Mouse (Mus musculus): ENCODE measurements around the gene Sgsm3. TPM values are rescaled to one million over a fixed set of nuclear protein-coding genes. Genes with fewer than 3 reads are reported as not detected.

Gene Sgsm3
- total RNA-seq, 2 experiments from 2014 or later, result 79.1 to 80.8 TPM

DNA sequence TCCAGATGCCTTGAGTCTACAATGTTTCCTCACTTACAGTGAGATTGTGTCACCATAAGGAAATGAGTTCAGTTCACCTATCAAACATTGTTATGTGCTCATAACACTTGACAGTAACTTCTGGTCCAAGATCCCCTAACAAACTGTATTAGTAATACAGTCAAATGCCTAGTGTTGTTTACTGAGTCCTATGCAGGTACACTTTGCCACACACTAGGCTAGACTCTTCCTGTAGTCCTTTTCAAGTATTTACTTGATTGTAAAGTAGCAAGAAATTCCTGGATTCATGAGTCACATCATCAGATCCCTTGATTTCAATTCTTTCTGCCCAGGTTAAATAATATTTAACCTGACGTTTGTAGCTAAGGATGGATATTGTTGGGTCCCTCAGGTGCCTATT lies 8.2 kb upstream of the Sgsm3 start:
- no peak for DNase-seq (ENCODE audit: extremely low spot score in 1 of 2, low spot score in 2 of 2)
- intact Hi-C loops (cut with DNase I), result no loop called here

DNA sequence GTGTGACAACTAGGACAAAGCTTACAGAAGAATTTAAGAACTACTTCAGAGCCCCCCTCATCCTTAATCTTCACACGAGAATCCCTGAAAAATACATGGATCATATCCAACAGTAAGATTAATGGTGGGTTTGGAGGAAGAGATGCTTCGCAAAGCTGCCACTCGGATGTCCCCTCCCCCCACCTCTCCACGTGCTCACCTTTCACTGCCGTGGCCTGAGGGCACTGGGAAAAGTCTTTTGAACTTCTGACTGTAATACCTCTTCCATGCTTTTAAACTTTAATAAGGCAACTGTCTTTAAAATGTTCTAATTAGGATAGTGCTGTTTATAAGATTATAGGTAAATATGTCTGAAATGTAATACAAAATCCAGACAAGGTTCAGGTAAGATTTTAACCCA lies 3.3 kb upstream of the Sgsm3 start:
- intact Hi-C loops (cut with DNase I), result no loop called here
- DNase-seq (ENCODE audit: extremely low spot score in 1 of 2, low spot score in 2 of 2), result no peak

DNA sequence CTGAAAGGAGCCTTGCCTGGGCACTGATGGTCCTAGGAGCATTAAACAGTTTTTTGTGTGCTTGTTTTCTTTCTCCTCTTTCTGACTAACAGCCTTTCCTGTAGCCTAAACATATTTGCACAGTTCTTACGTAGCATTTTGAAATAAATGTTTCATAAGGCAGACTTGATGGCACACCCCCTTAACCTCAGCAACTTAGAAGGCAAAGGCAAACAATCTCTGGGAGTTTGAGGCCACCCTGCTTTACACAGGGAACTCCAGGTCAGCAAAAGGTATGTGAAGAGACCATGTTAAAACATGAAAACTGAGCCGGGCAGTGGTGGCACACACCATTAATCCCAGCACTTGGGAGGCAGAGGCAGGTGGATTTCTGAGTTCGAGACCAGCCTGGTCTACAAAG lies 1.9 kb upstream of the Sgsm3 start:
- intact Hi-C loops (cut with DNase I), result no loop called here
- no peak for DNase-seq (ENCODE audit: extremely low spot score in 1 of 2, low spot score in 2 of 2)

DNA sequence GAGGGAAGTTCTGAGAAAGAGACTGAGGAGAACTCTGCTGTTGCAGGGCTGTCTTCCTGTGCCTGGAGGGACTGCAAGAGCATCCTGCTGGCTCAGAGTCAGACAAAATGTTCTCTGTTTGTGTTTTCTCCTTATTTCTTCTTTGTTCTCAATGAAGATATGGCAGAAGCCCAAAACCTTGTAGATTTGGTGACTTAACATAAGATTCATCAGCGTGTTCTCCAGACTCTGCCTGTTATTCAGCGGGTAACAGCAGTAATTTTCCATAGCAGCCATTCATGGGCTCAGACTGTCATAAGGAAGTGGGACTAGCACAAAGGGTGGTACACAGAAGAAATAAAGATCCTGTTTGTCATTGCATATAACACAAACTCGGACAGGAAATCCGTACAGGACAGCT lies 2.0 kb downstream of the Sgsm3 start:
- intact Hi-C loops (cut with DNase I), result no loop called here
- no peak for DNase-seq (ENCODE audit: extremely low spot score in 1 of 2, low spot score in 2 of 2)

DNA sequence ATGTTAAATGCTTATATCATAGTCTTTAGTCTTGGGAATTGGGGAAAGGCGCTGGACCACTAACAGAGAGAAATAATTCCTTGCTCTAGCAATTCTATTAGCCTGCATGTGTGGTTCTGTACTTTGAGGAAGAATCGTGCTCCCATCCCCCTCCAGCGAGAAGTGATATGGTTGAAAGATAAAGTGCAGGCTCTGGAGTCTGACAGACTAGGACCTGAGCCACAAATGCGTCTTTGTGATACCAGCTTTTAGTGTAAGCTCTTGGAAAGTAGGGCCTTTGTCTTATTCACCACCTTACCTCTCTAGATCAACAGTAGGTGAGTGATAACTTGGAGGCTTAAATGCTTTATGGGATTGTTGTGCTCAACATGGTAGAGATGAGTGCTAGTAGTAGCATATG lies 3.6 kb downstream of the Sgsm3 start:
- DNase-seq (ENCODE audit: extremely low spot score in 1 of 2, low spot score in 2 of 2), result no peak
- intact Hi-C loops (cut with DNase I), result no loop called here

DNA sequence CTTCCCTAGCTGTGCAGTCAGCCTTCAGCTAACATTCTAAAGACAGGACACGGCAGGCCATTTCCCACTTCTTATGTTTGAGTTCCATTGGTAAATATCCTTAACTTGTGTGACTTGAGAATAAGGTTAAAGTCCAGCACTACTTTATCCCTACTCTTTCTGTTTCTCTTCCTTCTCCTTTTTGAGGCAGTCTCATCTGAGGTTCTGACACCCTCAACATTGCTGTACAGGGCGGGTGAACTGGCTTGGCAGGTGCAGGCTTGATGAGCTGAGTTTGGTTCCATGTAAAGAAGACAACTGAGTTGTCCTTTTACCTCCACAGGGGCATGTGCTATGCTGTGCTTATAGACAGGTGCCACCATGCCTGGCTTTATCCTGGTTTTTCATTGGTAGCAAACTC lies 5.7 kb downstream of the Sgsm3 start:
- intact Hi-C loops (cut with DNase I), result no loop called here
- no peak for DNase-seq (ENCODE audit: extremely low spot score in 1 of 2, low spot score in 2 of 2)

DNA sequence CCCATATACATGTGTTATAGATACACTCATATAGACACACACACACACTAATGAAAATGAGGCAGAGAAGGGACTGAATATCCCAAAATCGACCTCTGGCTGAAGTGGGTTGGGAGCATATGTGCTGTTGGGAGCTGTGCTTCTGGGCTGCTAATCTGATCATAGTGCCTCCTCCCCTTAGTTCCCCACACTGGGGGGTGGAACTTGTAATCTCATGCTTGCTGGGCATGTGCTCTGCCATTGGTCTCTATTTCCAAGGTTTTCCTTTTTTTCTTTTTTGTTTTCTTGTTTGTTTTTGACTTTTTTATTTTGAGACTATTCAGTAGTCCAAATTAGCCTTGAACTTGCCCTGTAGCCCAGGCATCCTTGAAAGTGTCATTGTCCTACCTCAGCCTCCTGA lies 10.8 kb downstream of the Sgsm3 start:
- intact Hi-C loops (cut with DNase I), result no loop called here
- no peak for DNase-seq (ENCODE audit: extremely low spot score in 1 of 2, low spot score in 2 of 2)

DNA sequence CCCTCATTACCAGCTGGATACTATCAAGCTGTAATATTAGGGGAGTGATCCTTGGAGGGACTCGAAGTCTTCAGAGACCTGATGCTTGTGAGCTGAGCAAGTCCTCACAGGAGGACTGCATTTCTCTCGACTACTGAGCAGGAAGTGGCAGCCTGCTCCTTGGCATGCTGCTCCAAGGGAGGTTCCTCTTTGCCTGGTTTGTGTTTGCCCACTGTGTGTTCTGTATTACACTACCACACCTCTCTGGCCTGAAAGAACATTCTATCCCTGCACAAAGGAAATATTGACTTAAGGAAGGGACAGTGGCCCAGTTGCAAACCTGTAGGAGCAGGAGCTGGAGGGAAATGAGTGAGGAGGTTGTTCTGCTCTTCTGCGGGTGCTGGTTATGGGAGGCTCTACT lies 12.1 kb downstream of the Sgsm3 start:
- DNase-seq (ENCODE audit: extremely low spot score in 1 of 2, low spot score in 2 of 2), result no peak
- intact Hi-C loops (cut with DNase I), result no loop called here

DNA sequence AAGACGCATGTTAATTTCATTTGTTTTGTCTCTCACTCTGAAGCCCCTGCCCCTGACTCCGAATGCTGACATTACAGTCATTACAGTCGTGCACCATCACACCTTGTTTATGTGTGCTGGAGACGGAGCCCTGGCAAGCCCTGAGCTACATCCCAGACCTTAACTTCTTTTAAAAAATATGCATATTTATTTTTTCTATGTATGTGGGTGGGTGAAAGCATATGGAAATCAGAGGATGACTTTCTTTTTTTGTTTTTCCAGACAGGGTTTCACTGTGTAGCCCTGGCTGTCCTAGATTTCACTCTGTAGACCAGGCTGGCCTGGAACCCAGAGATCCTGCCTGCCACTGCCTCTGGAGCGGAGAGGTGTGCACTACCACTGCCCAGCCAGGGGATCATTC lies 17.4 kb downstream of the Sgsm3 start:
- no peak for DNase-seq (ENCODE audit: extremely low spot score in 1 of 2, low spot score in 2 of 2)
- intact Hi-C loops (cut with DNase I), result no loop called here

DNA sequence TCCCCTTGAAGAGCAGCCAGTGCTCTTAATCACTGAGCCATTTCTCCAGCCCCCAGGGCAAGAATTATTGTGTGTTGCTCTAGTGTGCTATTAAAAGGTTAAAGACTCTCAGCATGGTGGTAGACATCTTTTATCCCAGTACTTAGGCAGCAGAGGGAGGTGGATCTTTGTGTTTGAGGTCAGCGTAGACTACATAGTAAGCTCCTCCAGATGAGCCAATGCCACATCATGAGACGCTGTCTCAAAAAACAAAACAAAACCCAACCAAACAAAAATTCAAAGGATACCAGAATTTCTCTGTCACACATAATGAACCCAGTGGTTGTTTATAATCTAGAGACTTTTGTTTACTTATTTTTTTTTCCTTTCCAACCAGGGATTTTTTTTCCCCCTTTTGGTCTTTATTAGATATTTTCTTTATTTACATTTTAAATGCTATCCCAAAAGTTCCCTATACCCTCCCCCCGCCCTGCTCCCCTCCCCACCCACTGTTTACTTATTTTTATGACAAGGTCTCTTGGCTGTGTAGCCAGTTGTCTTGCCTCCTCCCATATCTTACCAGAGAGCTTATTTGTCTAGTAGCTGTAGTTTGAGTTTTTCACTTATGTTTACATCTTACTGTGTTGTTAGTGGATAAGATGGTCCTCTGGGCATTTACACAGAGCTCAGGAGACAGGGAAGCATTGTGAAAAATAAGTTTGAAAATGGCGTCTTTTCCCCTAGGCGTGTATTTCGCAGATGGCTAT lies 18.7 kb downstream of the Sgsm3 start:
- intact Hi-C loops (cut with DNase I), result no loop called here
- no peak for DNase-seq (ENCODE audit: extremely low spot score in 1 of 2, low spot score in 2 of 2)

DNA sequence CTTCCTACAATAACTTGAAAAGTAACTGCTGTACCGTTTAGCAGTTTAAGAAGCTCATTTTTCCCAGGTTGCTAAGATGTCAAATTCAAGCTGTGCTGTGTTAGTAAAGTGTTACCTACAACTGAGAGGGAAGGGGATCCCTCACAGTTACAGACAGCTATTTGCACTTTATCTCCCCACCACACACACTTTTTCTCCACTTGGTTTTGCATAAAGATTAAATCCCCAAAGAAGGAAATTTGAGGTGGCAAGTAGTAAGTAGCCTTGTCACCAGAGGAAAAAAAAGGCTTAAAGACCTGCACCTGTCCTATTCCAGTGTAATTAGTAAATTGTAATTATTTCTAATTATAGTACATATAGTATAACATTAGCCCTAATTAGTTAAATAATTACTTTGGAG lies 19.5 kb downstream of the Sgsm3 start:
- intact Hi-C loops (cut with DNase I), result no loop called here
- no peak for DNase-seq (ENCODE audit: extremely low spot score in 1 of 2, low spot score in 2 of 2)

DNA sequence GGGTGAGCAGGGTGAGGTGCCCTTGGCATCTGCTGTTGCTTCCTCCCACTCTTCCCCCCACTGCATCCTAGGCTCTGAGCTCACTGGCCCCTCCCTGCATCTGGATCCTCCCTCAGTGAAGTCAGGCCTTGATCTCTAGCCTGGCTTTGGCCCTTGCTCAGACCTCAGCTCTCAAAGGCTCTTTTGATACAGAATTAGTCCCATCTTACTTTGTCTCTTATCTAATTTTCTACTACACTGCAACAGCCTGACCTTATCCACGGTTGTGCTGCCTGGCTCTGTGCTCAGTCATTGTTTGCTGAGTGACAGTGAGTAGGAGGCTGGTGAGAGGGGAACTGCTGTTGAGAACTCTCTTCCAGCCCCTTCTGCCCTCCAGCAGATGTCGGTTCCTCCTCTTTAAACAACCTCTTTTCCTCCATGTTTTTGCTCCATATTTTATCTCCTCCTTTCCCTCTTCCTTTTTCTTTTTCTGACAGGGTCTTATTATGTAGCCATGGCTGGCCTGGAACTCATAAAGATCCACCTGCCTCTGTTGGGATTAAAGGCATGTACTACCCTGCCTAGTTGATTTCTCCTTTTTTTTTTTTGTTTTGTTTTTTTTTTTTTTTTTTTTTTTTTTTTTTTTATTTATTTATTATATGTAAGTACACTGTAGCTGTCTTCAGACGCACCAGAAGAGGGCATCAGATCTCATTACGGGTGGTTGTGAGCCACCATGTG lies 23.0 kb downstream of the Sgsm3 start:
- intact Hi-C loops (cut with DNase I), result no loop called here
- no peak for DNase-seq (ENCODE audit: extremely low spot score in 1 of 2, low spot score in 2 of 2)

DNA sequence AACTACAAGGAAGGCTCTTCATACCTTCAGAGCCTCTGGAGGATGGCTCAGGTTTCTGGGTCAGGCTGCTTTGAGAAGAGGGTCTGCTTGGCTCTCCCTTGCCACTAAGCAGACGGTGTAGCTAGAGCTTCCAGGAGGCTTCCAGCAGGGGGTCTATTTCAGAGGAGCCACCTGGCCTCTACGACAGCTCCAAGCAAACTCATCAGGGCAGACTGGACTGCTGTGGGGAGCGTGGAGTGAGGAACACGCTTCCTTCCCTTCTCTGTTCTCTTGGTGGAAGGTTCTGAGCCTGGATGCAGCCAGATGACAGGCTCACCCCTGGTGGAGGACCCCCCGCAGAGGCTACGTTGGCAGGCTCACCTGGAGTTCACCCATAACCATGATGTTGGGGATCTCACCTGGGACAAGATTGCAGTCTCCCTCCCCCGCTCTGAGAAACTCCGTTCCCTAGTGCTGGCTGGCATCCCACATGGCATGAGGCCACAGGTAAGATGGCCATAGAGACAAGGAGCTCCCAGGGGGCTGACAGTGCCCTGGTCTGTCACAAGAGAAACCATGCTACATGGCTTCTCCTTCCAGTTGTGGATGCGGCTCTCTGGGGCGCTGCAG lies 28.7 kb downstream of the Sgsm3 start:
- intact Hi-C loops (cut with DNase I), result no loop called here
- DNase-seq (ENCODE audit: extremely low spot score in 1 of 2, low spot score in 2 of 2), result no peak

DNA sequence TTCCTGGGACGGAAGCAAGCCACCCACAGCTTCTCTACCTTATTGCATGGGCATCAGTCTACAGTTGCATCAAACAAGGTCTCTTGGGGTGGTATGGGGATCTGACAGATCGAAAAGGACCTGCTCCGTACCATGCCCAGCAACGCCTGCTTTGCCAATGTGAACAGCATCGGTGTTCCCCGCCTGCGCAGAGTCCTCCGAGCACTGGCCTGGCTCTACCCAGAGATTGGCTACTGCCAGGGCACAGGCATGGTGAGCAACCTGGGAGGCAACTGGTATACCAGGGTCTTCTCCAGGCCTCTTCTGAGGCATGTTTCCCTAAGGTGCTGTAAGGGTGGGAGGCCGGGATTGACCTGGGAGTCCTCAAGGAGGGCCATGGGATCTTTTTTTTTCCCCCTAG lies 29.8 kb downstream of the Sgsm3 start:
- DNase-seq (ENCODE audit: extremely low spot score in 1 of 2, low spot score in 2 of 2), result no peak
- intact Hi-C loops (cut with DNase I), result no loop called here

DNA sequence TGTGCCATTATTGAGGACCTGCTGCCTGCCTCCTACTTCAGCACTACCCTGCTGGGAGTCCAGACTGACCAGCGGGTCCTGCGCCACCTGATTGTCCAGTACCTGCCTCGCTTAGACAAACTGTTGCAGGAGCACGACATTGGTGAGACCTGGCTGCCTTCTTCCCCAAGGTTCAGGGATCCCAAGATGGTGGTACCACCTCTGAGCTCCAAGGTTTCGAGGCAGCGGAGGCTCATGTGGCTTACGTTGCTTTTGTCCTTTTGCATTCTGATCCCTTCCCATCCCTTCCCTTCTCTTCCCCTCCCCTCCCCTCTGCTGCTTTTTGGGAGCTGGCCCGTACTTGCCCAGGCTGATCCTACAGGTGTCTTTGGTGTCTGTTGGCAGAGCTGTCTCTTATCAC lies 30.3 kb downstream of the Sgsm3 start:
- no peak for DNase-seq (ENCODE audit: extremely low spot score in 1 of 2, low spot score in 2 of 2)
- intact Hi-C loops (cut with DNase I), result no loop called here

DNA sequence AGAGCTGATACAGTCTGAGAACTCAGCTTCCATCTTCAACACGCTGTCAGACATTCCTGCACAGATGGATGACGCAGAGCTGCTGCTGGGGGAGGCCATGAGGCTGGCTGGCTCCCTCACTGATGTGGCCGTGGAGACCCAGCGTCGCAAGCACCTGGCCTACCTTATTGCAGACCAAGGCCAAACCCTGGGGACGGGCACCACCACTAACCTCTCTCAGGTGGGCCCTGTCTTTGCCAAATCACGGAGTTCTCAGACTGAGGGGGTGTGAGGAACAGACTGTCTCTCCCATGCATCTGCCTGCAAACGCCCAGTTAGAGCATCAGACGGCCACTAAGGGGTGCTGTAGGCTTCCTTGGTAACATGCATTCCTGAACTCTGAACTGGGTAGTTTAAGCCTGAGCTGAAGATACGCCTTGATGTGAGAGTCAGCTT lies 31.1 kb downstream of the Sgsm3 start:
- intact Hi-C loops (cut with DNase I), result no loop called here
- DNase-seq (ENCODE audit: extremely low spot score in 1 of 2, low spot score in 2 of 2), result no peak

DNA sequence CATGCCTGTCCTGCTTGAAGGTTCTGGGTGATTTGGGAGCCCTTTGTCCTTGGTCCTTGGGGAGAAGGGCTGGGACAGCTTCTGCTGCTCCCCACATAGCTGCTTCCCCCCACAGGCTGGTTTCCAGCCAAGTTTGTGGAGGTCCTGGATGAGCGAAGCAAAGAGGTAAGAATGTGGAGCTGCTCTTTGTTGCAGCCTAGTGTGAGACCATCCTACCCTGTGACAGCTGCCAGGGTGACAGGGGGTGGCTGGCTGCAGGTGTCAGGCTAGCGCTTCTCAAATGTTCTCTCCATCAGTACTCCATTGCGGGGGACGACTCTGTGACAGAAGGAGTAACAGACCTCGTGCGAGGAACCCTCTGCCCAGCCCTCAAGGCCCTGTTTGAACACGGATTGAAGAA lies 32.5 kb downstream of the Sgsm3 start:
- DNase-seq (ENCODE audit: extremely low spot score in 1 of 2, low spot score in 2 of 2), result no peak
- intact Hi-C loops (cut with DNase I), result no loop called here

DNA sequence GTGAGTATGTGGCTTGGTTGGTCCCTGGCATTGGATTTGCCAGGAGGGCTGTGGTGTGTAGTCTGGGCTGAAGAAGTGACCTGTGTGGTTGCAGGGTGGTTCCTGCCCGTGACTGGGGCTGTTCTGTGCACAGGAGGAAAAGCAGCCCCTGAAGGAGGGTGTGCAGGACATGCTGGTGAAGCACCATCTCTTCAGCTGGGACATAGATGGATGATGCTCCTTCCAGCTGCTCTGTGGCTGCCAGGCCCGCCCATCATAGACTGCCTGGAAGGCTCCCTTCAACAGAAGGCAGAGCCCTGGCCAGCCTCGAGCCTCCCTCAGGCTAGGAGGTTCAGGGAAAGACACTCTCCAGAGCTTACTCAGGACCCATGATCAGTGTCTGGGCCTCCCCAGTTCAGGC lies 34.0 kb downstream of the Sgsm3 start:
- DNase-seq (ENCODE audit: extremely low spot score in 1 of 2, low spot score in 2 of 2), result no peak
- intact Hi-C loops (cut with DNase I), result no loop called here

DNA sequence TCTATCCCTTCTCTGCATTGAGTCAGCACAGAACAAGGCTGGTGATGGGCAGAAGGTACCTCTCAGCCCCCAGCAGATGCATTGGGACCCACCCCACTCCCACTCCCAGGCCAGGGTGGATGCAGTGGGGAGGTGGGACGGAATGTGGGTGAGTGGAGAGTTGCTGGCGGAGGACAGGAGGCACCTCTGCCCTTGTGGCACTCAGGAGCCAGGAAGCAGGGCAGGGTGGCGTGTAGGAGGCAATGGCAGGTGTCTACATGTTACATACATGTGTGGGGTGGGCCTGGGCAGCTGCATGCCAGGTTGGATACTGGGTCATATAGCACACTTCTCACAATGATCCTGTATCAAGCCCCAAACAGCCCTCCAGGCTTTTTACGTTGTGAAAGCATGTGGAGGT lies 34.8 kb downstream of the Sgsm3 start:
- intact Hi-C loops (cut with DNase I), result no loop called here
- no peak for DNase-seq (ENCODE audit: extremely low spot score in 1 of 2, low spot score in 2 of 2)

DNA sequence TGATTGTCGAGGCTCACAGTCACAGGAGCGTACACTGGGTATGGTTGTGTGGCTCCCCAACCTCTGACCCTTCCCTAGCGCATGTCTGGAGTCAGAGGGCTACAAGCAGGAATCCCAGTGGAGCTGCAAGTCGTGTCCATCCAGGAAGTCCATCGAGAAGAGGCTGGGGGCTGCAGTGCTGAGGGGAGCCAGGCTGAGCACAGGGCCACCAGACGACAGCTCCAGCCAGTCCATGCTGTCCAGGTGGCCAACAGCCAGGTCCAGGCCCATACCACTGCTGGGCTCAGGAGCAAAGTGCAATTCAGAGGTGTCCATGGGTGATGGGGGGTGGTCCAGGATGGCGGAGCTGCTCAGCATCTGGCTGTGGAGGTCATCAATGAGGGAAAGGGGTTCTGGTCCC lies 35.6 kb downstream of the Sgsm3 start:
- intact Hi-C loops (cut with DNase I), result no loop called here

More for the DNA sequence above, 35.6 kb downstream of the Sgsm3 start:
- DNase-seq (ENCODE audit: extremely low spot score in 1 of 2, low spot score in 2 of 2), result no peak
